Mouse (Mus musculus) cerebellum, postnatal 4 days (tissue): Measurements from ENCODE around the gene Rpl5.

ENCODE experiments used
- DNase-seq, 2 experiments: peaks; one replicate each; pipeline ENCODE4 v3.0.0; 2022; ENCODE audit warnings: low spot score in 2 of 2, mixed read lengths in 1 of 2

Gene Rpl5

GRCm38 (mm10) chr5:107942941-107943340, 42.6 kb downstream of the Rpl5 start:
- no peak for DNase-seq

DNA sequence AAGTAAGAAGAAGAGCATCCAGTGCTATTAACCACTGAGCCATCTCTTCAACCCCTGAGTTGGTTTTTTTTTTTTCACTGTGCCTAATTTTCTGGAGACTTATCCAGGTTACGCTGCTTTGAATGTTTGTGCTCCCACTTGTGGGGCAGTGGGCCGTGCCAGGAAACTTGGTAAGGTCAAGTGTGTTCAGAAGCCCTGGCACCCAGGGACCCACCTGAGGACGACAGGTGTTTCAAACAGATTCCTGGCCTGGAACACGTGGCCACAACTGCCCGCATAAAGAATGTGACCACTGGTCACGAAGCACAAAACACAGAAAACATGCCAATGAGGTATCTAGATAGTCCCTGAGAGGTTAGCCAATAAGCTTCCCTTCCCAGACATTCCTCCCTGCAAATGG, 43.2 kb downstream of the Rpl5 start:
- DNase-seq: no peak

- DNase-seq: no peak
Observed at GRCm38 (mm10) chr5:107946475-107946874, 46.2 kb downstream of the Rpl5 start.

DNA sequence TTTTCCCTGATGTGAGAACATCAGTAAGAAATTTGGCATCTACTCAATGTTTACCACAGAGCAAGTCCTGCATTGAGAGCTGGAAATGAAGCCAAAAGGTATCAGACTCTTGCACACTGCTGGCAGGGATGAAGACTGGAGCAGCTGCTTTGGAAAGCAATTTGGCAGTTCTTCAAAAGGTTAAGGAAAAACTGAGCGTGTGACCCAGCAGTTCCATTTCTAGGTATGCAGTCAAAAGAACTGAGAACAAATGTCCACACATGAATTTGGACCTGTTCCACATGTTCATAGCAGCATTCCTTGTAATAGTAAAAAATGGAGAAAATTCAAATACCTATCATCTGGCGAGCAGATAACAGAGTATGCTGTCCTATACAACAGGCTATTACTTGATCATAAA, 47.2 kb downstream of the Rpl5 start:
- no peak for DNase-seq

DNA sequence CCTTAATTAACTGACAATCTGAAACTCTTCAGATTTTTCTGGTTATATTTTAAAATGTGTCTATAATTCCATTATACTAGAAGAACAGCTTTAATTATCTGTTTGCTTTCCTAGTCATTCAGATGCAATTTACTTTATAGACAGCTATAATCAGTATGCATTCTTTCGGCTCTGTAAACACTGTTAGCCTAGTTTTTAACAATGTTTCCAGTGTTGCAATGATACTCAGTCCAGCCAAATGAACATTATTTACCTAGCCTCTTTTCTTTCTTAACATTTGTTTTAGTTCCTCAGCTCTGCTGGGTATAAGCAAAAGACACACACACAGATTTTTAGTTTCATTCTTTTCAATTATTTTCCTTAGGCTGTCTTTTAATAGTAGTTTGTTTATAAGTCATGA, 48.6 kb downstream of the Rpl5 start:
- no peak for DNase-seq

- DNase-seq: no peak
Observed at GRCm38 (mm10) chr5:107949607-107950006, 49.3 kb downstream of the Rpl5 start.

- DNase-seq: no peak
Observed at GRCm38 (mm10) chr5:107950643-107951042, 50.3 kb downstream of the Rpl5 start.
